Mouse (Mus musculus) fat pad, adult 2 months (tissue): Measurements from ENCODE around the gene Hilpda.

Experiments
- DNase-seq: peaks from one replicate; pipeline ENCODE4 v3.0.0-alpha.2; 2011; ENCODE audit warnings: low read depth, low spot score; ENCODE audit errors: extremely low read depth

Gene Hilpda

GRCm38 (mm10) chr6:29272312-29273072, at the start of gene Hilpda:
Gene Hilpda (plus strand): TSS chr6:29272488.
- DNase-seq = no peak

GRCm38 (mm10) chr6:29229265-29229913, 42.9 kb upstream of the Hilpda start:
- DNase-seq = no peak

- no peak for DNase-seq
Measured at GRCm38 (mm10) chr6:29230386-29230785, 41.9 kb upstream of the Hilpda start.

GRCm38 (mm10) chr6:29231799-29232198, 40.5 kb upstream of the Hilpda start:
- no peak for DNase-seq

GRCm38 (mm10) chr6:29232321-29232720, 40.0 kb upstream of the Hilpda start:
- DNase-seq = no peak

GRCm38 (mm10) chr6:29233710-29234109, 38.6 kb upstream of the Hilpda start:
- DNase-seq = no peak

- DNase-seq = no peak
Measured at GRCm38 (mm10) chr6:29234272-29234671, 38.0 kb upstream of the Hilpda start.

- no peak for DNase-seq
Measured at GRCm38 (mm10) chr6:29240806-29241205, 31.5 kb upstream of the Hilpda start.

- DNase-seq = no peak
Measured at GRCm38 (mm10) chr6:29241697-29242096, 30.6 kb upstream of the Hilpda start.

GRCm38 (mm10) chr6:29242265-29242664, 30.0 kb upstream of the Hilpda start:
- no peak for DNase-seq

GRCm38 (mm10) chr6:29245272-29246120, 26.8 kb upstream of the Hilpda start:
- no peak for DNase-seq

- DNase-seq = no peak
Measured at GRCm38 (mm10) chr6:29246183-29246582, 26.1 kb upstream of the Hilpda start.

- no peak for DNase-seq
Measured at GRCm38 (mm10) chr6:29246585-29246984, 25.7 kb upstream of the Hilpda start.

GRCm38 (mm10) chr6:29247072-29247471, 25.2 kb upstream of the Hilpda start:
- no peak for DNase-seq

GRCm38 (mm10) chr6:29259418-29259817, 12.9 kb upstream of the Hilpda start:
- no peak for DNase-seq

GRCm38 (mm10) chr6:29261831-29262230, 10.5 kb upstream of the Hilpda start:
- DNase-seq = no peak

- DNase-seq = no peak
Measured at GRCm38 (mm10) chr6:29263650-29264455, 8.4 kb upstream of the Hilpda start.

- DNase-seq = no peak
Measured at GRCm38 (mm10) chr6:29264456-29264781, 7.9 kb upstream of the Hilpda start.

GRCm38 (mm10) chr6:29266936-29267335, 5.4 kb upstream of the Hilpda start:
- DNase-seq = no peak

- DNase-seq = no peak
Measured at GRCm38 (mm10) chr6:29269006-29269668, 3.2 kb upstream of the Hilpda start.
